Mouse (Mus musculus) C2C12 (cell line): ENCODE results near the gene Npas2.

Source experiments
- CTCF ChIP-seq: IDR thresholded peaks from one replicate; pipeline ENCODE4 v1.5.1; 2011; ENCODE audit not compliant: control insufficient read depth, insufficient read depth, insufficient read length
- MYOD1 ChIP-seq: IDR thresholded peaks from one replicate; pipeline ENCODE4 v1.6.1; 2011; ENCODE audit warnings: low read depth; ENCODE audit not compliant: control insufficient read depth, insufficient read length

DNA sequence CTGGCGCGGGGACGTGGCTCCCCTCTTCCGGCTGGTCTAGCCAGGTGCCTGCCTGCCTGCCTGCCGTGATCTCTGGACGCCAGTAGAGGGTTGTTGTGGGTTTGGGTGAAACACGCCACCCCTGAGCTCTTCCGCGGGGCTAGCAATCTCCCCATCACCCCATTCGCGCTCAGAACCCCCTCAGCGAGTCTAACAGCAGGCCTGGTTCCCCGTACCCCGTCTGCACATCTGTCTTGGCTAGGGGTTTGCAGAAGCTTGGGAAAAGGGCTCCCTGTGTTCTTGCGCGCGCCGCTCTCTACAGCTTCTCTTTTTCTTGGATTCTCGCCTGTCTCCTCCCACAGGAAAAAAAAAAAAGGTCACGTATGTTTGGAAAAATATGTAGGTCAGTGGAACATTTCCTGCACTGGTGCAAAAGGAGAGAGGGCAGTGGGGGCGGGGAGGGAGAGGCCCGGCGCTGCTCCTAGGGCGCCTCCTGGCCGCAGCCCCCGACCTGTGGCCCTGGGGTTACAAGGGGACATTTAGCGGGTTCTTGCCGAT is 1.0 kb upstream of the Npas2 start:
- TF ChIP-seq CTCF (no peak), MYOD1 (no peak)
